Mouse (Mus musculus) kidney, adult 11 months (tissue): ENCODE measurements around the gene Itih5.

ENCODE experiments used
- DNase-seq: peaks from one replicate; pipeline ENCODE4 v3.0.0; 2022

Gene Itih5

GRCm38 (mm10) chr2:10168016-10168415 lies 14.6 kb downstream of the Itih5 start:
- DNase-seq: no peak

GRCm38 (mm10) chr2:10169991-10170390 lies 16.6 kb downstream of the Itih5 start:
- DNase-seq: no peak

DNA sequence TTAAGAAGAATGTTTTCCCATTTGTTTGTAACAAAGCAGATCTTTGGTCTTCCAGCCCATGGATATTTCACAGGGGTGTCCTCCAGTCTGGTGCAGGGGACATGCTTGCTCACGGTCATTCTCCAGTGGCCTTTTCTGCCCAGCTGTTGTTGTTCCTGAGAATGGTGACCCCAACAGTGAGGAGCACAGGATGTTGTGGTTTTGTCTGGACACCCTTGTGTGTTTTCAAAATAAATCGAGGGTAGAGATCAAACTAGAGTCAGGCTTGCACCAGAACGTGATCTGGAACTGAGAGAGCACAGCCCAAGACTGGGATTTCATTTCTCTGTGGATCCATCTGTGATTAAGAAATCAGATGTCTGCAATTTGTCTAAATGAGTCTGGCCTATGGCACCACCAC lies 40.2 kb downstream of the Itih5 start:
- DNase-seq: peak; percentile 49

GRCm38 (mm10) chr2:10195162-10195561 lies 41.8 kb downstream of the Itih5 start:
- DNase-seq: no peak

- no peak for DNase-seq
These were observed 46.0 kb downstream of the Itih5 start for GRCm38 (mm10) chr2:10199326-10199725.

- no peak for DNase-seq
These were observed 47.4 kb downstream of the Itih5 start for GRCm38 (mm10) chr2:10200736-10201285.

- DNase-seq: no peak
These were observed 50.9 kb downstream of the Itih5 start for GRCm38 (mm10) chr2:10204301-10204700.

- DNase-seq: no peak
These were observed 60.1 kb downstream of the Itih5 start for GRCm38 (mm10) chr2:10213468-10213867.

GRCm38 (mm10) chr2:10215876-10216565 lies 62.6 kb downstream of the Itih5 start:
- no peak for DNase-seq

DNA sequence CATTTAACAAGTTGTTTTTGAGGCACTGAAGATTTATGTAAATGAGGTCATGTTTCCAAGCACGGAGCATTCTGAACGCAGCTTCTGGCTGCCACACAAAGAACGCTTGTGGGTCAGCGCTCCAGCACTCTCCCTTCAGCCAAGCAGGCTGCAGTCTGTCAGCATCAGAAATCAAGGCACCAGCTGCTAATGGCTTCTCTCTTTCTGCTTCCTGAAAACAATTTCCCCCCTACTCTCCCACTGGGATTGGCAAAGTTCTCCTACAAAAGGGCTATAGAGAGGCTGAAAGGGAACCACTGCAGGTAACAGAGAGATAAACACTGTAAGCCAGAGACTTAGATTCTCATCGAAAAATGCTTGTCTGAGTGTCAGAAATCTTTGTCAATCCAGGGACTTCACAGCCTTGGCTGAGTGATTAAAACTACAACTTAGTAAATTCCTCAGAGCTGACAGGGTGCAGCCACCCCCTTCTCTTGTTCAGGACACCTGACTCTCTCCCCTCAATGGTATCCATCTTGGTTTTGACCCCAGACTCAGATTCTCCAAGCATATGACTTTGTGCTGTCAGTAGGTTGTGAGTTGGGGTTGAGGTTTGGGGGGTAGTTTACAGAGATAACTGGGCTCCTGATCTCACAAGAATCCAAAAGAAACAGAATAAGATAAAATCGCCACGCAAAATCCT lies 63.3 kb downstream of the Itih5 start:
- peak; percentile 21 for DNase-seq

DNA sequence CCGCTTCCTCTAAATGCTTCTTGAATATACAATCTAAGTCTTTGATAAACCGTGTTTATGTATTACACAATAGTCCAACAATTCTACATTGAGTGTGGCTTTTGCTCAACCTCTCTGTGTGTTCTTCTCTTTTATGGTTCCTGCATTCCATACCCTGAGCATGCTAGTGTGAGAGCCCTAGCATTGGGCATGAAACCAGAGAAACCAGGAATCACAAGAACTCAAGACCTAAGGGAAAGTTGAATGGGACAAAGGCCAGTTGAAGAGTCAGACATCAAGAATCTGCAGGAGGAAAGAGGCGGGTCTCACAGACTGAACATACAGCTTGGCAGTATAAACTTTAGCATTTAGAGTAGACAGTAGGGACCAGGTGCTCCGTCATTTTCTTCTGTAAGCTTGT lies 68.5 kb downstream of the Itih5 start:
- no peak for DNase-seq

GRCm38 (mm10) chr2:10226907-10227306 lies 73.5 kb downstream of the Itih5 start:
- no peak for DNase-seq

DNA sequence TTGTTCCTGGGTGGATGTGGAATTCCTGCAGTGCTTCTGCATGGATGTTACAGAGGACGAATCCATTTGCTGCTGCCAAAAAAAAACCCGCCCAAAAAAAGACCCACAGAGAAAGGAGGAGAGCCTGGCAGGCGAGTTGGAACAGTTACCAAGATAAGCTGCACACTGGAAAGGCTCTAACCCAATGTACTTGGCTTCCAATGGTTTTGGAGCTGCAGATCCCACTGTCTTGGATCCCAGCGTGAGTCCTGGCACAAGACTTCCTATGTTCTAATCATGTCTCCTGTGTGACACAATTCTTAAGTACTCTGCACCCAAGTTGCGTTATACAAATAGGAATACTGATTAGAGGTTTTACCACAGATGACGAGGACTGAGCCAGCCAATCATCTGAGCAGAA lies 78.6 kb downstream of the Itih5 start:
- DNase-seq: no peak

DNA sequence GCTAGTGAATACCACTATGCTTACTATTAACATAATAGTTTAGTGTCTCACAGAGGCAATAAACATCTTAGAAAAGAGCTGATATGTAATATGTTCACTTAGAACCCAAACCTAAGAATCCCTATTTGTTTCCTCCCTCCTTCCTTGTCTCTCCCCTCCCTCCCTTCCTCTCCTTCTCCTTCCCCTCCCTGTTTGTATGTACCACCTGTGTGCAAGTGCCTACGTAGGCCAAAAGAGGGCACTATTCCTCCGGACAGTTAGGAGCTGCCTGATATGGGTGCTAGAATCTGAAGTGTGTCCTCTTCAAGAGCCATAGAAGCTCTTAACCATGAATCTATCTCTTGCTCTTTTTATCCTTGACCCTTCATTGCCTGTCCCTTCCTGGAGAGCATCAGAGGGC lies 83.2 kb downstream of the Itih5 start:
- no peak for DNase-seq

DNA sequence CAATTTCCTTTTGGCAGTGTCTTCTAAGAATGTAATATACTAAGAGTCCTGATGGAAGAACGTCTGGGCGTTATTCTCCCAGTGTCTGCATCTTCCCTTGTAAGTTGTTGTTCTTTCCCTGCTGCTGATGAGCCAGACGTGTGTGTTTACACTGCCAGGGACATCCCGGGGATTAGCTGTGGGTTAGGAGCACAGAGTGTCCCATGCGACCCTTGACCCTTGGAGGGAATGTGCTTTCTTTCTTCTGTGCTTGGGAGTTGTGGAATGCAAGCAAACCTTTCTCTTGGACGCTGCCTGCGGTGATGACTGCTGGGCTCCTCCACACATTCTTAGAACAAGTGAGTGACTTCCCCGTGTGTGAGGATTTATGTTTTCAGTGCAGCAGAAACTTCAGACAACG lies 89.6 kb downstream of the Itih5 start:
- DNase-seq: peak; percentile 23

DNA sequence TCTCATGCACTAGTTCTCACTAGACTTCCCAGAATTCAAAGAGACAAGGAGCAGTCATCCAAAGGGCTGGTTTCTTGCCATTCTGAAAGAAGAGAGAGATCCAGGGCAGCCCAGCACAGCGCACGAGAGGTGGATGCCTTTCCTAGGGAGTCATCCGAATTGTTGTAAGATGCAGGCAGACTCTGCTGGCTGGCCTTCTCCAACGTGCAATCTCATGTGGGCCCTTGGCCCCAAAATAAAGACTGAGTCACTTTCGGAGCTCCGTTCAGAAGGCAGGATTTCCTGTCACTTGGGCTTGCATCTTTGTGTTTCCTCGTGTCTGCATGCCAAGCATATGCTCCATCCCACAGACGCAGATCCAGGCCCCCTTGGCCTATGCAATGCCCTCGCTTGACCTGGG lies 97.1 kb downstream of the Itih5 start:
- DNase-seq: no peak

- no peak for DNase-seq
These were observed 97.6 kb downstream of the Itih5 start for GRCm38 (mm10) chr2:10250926-10251325.

DNA sequence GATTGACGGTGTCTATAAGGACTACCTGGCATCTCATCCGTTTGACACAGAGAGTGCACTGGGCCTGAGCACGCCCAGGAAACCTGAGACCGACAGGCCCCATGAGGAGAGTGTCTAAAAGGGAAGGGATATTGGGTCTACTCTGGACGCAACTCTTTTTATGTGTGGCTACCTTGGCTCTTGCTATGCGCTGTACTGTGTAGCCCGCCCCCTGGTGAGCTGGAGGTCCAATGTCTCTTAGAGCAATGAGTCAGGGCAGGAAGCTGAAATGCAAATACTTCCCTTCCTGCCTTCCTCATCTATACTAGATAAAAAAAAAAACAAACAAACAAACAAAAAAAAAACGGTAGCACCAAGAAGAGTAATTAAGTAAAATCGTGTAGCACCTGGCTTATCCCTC lies 98.1 kb downstream of the Itih5 start:
- no peak for DNase-seq

DNA sequence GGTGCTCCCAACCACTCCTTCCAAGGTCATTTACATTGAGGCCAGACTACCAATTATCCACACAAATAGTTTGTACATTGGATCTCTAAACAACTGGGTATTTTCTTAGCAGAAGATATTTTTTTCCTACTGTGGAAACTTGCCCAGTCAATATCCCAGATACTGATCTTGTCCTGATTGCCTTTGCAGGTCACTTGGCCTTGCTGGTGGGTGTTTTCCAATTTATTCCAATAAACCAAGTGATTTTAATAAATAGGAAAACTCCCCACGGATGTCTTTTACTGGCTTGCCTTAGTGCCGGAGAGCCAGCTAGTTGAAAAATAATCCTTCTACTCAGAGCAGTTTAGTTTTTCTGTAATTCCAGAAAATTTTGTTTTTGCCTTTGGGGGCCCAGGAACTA lies 98.6 kb downstream of the Itih5 start:
- DNase-seq: no peak

DNA sequence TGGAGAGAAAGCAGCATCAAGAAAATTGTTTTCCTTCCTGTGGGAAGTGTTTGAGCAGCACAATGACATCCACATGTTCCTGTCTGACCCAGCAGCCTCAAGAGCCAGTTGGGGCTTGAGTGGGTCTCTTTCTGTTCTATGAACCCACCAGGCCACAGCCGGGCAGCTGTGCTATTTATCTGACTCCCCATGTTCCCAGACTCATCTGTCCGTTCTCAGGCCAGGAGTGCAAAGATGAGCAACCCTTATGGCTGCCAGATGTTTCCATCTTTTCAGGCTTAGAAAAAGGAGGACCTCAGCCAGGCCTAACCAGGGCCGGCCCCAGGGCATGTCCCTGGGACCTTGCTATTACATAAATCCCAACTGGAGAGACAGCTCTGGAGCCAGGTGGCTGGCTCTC lies 100.0 kb downstream of the Itih5 start:
- no peak for DNase-seq

DNA sequence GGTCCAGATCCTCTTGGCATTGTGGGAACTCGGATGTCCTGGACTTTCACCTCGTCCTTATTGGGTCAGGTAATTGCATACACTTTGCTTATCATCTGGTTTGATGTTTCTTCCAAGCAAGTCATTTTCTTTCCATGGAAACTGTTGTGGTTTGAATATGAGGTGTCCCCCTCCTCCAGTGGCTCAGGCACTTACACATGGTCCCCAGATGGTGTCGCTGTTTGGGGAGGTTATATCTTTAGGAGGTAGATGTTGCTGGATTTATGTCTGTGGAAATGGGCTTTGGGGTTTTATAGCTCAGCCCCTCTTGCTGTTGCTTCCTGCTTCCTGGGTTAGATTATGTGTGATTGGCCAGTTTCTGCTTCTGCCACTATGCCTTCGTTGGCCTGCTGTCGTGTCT lies 103.6 kb downstream of the Itih5 start:
- no peak for DNase-seq

- no peak for DNase-seq
These were observed 104.9 kb downstream of the Itih5 start for GRCm38 (mm10) chr2:10258312-10258711.

- DNase-seq: no peak
These were observed 106.7 kb downstream of the Itih5 start for GRCm38 (mm10) chr2:10260109-10260508.

- no peak for DNase-seq
These were observed 108.0 kb downstream of the Itih5 start for GRCm38 (mm10) chr2:10261337-10261736.

DNA sequence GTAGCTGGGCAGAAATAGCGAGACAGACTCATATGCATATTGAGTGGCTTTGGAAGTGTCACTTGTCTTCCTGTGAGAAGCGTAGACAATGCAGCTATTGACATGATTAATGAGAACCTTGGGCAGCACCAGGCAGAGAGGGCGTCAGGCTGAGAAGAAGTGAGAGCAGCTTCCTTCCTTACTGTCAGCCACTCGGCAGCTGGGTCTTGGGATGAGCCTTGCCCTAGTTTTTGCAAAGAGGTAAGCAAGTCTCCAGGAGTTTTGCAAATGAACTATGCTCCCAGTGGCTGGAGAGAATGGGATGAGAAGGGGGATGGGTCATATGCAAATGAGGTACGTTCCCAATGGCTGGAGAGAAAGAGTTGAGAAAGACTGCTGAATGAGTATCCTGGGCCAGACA lies 109.4 kb downstream of the Itih5 start:
- no peak for DNase-seq
